Mouse (Mus musculus) c-Kit-negative CD71-positive TER-119-positive erythroid progenitor cells, embryonic 14.5 days (primary cell): ENCODE data around the gene Fmnl3.
"Not testable (repeated sequence)": the region's sequence is repeated elsewhere in the genome, so short reads cannot be mapped to it uniquely, and the experiment has no call there.

Source experiments
- DNase-seq: peaks from one replicate; pipeline ENCODE4 v3.0.0-alpha.2; 2013; ENCODE audit warnings: low read depth, low spot score

Fmnl3 gene

GRCm38 (mm10) chr15:99387976-99388375 is 17.7 kb upstream of the Fmnl3 start:
- no peak for DNase-seq

- no peak for DNase-seq
Measured at GRCm38 (mm10) chr15:99386796-99387195, 16.5 kb upstream of the Fmnl3 start.

- DNase-seq, result not testable (repeated sequence)
Measured at GRCm38 (mm10) chr15:99386110-99386509, 15.8 kb upstream of the Fmnl3 start.

- no peak for DNase-seq
Measured at GRCm38 (mm10) chr15:99384071-99384470, 13.8 kb upstream of the Fmnl3 start.

- no peak for DNase-seq
Measured at GRCm38 (mm10) chr15:99382893-99383292, 12.6 kb upstream of the Fmnl3 start.

- no peak for DNase-seq
Measured at GRCm38 (mm10) chr15:99376240-99376639, 6.0 kb upstream of the Fmnl3 start.

- no peak for DNase-seq
Measured at GRCm38 (mm10) chr15:99375581-99375980, 5.3 kb upstream of the Fmnl3 start.

- DNase-seq, result no peak
Measured at GRCm38 (mm10) chr15:99375036-99375435, 4.8 kb upstream of the Fmnl3 start.

- DNase-seq, result no peak
Measured at GRCm38 (mm10) chr15:99372761-99373160, 2.5 kb upstream of the Fmnl3 start.

GRCm38 (mm10) chr15:99371526-99372340 is 1.5 kb upstream of the Fmnl3 start:
- no peak for DNase-seq

GRCm38 (mm10) chr15:99369391-99370171 is 701 bp downstream of the Fmnl3 start:
- no peak for DNase-seq

GRCm38 (mm10) chr15:99368583-99369266 is 1.6 kb downstream of the Fmnl3 start:
- DNase-seq, result no peak

- no peak for DNase-seq
Measured at GRCm38 (mm10) chr15:99364921-99365320, 5.4 kb downstream of the Fmnl3 start.

GRCm38 (mm10) chr15:99364022-99364530 is 6.2 kb downstream of the Fmnl3 start:
- DNase-seq, result no peak

- DNase-seq, result no peak
Measured at GRCm38 (mm10) chr15:99358952-99359351, 11.3 kb downstream of the Fmnl3 start.

- DNase-seq, result no peak
Measured at GRCm38 (mm10) chr15:99356462-99356861, 13.8 kb downstream of the Fmnl3 start.

- DNase-seq, result no peak
Measured at GRCm38 (mm10) chr15:99355660-99356059, 14.6 kb downstream of the Fmnl3 start.

GRCm38 (mm10) chr15:99352306-99352705 is 18.0 kb downstream of the Fmnl3 start:
- no peak for DNase-seq

GRCm38 (mm10) chr15:99351610-99352009 is 18.7 kb downstream of the Fmnl3 start:
- DNase-seq, result no peak

- DNase-seq, result no peak
Measured at GRCm38 (mm10) chr15:99344961-99345360, 25.3 kb downstream of the Fmnl3 start.

- DNase-seq, result no peak
Measured at GRCm38 (mm10) chr15:99344148-99344870, 26.0 kb downstream of the Fmnl3 start.
